Mouse (Mus musculus): ENCODE data around the gene Mlh3.
A peak's percentile ranks its signal among the peaks of the same experiment; 100 is the strongest.

The Mlh3 gene

GRCm38 (mm10) chr12:85227876-85228599 lies 42.4 kb downstream of the Mlh3 start:
- DNase-seq (ENCODE audit: low read depth, low spot score) = no peak

- DNase-seq (ENCODE audit: low read depth, low spot score) = no peak
Observed at GRCm38 (mm10) chr12:85227227-85227626, 43.2 kb downstream of the Mlh3 start.

- no peak for DNase-seq (ENCODE audit: low read depth, low spot score)
Observed at GRCm38 (mm10) chr12:85219905-85220290, 50.5 kb downstream of the Mlh3 start.

GRCm38 (mm10) chr12:85219236-85219904 lies 51.0 kb downstream of the Mlh3 start, which contains the start of gene Eif2b2:
Eif2b2 (plus strand) TSS chr12:85219481.
- peak; percentile 97 for DNase-seq (ENCODE audit: low read depth, low spot score)

- no peak for DNase-seq (ENCODE audit: low read depth, low spot score)
Observed at GRCm38 (mm10) chr12:85217733-85218310, 52.6 kb downstream of the Mlh3 start.

- no peak for DNase-seq (ENCODE audit: low read depth, low spot score)
Observed at GRCm38 (mm10) chr12:85215031-85215430, 55.4 kb downstream of the Mlh3 start.

- DNase-seq (ENCODE audit: low read depth, low spot score) = no peak
Observed at GRCm38 (mm10) chr12:85208687-85209199, 61.7 kb downstream of the Mlh3 start.

- no peak for DNase-seq (ENCODE audit: low read depth, low spot score)
Observed at GRCm38 (mm10) chr12:85205425-85205824, 65.0 kb downstream of the Mlh3 start.

GRCm38 (mm10) chr12:85204105-85204504 lies 66.3 kb downstream of the Mlh3 start:
- DNase-seq (ENCODE audit: low read depth, low spot score) = no peak

GRCm38 (mm10) chr12:85203699-85204098 lies 66.7 kb downstream of the Mlh3 start:
- no peak for DNase-seq (ENCODE audit: low read depth, low spot score)

- no peak for DNase-seq (ENCODE audit: low read depth, low spot score)
Observed at GRCm38 (mm10) chr12:85202191-85202590, 68.2 kb downstream of the Mlh3 start.

- no peak for DNase-seq (ENCODE audit: low read depth, low spot score)
Observed at GRCm38 (mm10) chr12:85201830-85202147, 68.6 kb downstream of the Mlh3 start.

- DNase-seq (ENCODE audit: low read depth, low spot score) = no peak
Observed at GRCm38 (mm10) chr12:85200929-85201829, 69.2 kb downstream of the Mlh3 start.

GRCm38 (mm10) chr12:85199954-85200353 lies 70.4 kb downstream of the Mlh3 start:
- DNase-seq (ENCODE audit: low read depth, low spot score) = no peak

GRCm38 (mm10) chr12:85197936-85198335 lies 72.5 kb downstream of the Mlh3 start:
- no peak for DNase-seq (ENCODE audit: low read depth, low spot score)

GRCm38 (mm10) chr12:85197371-85197770 lies 73.0 kb downstream of the Mlh3 start:
- no peak for DNase-seq (ENCODE audit: low read depth, low spot score)

GRCm38 (mm10) chr12:85196191-85196590 lies 74.2 kb downstream of the Mlh3 start:
- DNase-seq (ENCODE audit: low read depth, low spot score) = no peak

GRCm38 (mm10) chr12:85195086-85195485 lies 75.3 kb downstream of the Mlh3 start:
- DNase-seq (ENCODE audit: low read depth, low spot score) = no peak

- DNase-seq (ENCODE audit: low read depth, low spot score) = no peak
Observed at GRCm38 (mm10) chr12:85194623-85195018, 75.8 kb downstream of the Mlh3 start.

- no peak for DNase-seq (ENCODE audit: low read depth, low spot score)
Observed at GRCm38 (mm10) chr12:85193923-85194622, 76.3 kb downstream of the Mlh3 start.

- no peak for DNase-seq (ENCODE audit: low read depth, low spot score)
Observed at GRCm38 (mm10) chr12:85193146-85193545, 77.3 kb downstream of the Mlh3 start.
